Mouse (Mus musculus) left cerebral cortex, postnatal 36 days (tissue): ENCODE results near the gene Olfr33. TPM values are rescaled to one million over a fixed set of nuclear protein-coding genes. Genes with fewer than 3 reads are reported as not detected.

Source experiments
- DNase-seq, 2 experiments: peaks; one replicate each; pipeline ENCODE4 v3.0.0; 2021 to 2022; ENCODE audit warnings: low spot score in 2 of 2, mixed read lengths in 1 of 2
- intact Hi-C: fragments of 180-260 bp; cut with DNase I; formaldehyde crosslinking; loops from one replicate; pipeline ENCODE4 v1.15.1; 2025
- total RNA-seq, 2 experiments: library from RNA; stranded (reverse); gene quantifications; 2 replicates each; pipeline ENCODE4 v1.2.3; 2021

Gene Olfr33
- total RNA-seq = not detected

- no peak for DNase-seq
Observed at GRCm38 (mm10) chr7:102718970-102719369, at the start of gene Olfr33. TSS of gene Olfr33 (minus strand) at chr7:102719070.

GRCm38 (mm10) chr7:102759266-102759665, 40.4 kb upstream of the Olfr33 start, which contains the start of the genes Olfr560 and Olfr78:
TSS of gene Olfr560 (minus strand) at chr7:102759366.
TSS of gene Olfr78 (minus strand) at chr7:102759471.
- intact Hi-C loops = no loop called here
- DNase-seq = no peak

More at GRCm38 (mm10) chr7:102718970-102719369, at the start of gene Olfr33:
- intact Hi-C loops = no loop called here

- DNase-seq = no peak
- intact Hi-C loops = no loop called here
Observed at GRCm38 (mm10) chr7:102752086-102752485, 33.2 kb upstream of the Olfr33 start.

- no peak for DNase-seq
- intact Hi-C loops = no loop called here
Observed at GRCm38 (mm10) chr7:102737705-102738104, 18.8 kb upstream of the Olfr33 start.

GRCm38 (mm10) chr7:102733793-102734192, 14.9 kb upstream of the Olfr33 start:
- intact Hi-C loops = no loop called here
- no peak for DNase-seq

GRCm38 (mm10) chr7:102727391-102727790, 8.5 kb upstream of the Olfr33 start, which contains the start of gene Olfr559:
TSS of gene Olfr559 (minus strand) at chr7:102727491.
- no peak for DNase-seq
- intact Hi-C loops = no loop called here

GRCm38 (mm10) chr7:102701915-102702314, 17.0 kb downstream of the Olfr33 start, which contains the start of gene Olfr558:
TSS of gene Olfr558 (plus strand) at chr7:102702215.
- intact Hi-C loops = no loop called here
- DNase-seq = no peak

GRCm38 (mm10) chr7:102698461-102698860, 20.4 kb downstream of the Olfr33 start:
- no peak for DNase-seq
- intact Hi-C loops = loop anchor here (10.0 kb wide), 1 partner anchor 184 kb away; no protein-coding TSS in a partner anchor

- intact Hi-C loops = loop anchor here (2.0 to 10.0 kb wide), 2 partner anchors 181 to 223 kb away; no protein-coding TSS in a partner anchor
- no peak for DNase-seq
Observed at GRCm38 (mm10) chr7:102695358-102696125, 23.3 kb downstream of the Olfr33 start, which contains the start of gene Olfr557. TSS of gene Olfr557 (plus strand) at chr7:102695910.

- intact Hi-C loops = no loop called here
- DNase-seq = peak; percentile 87 to 90
Observed at GRCm38 (mm10) chr7:102686944-102687501, 31.8 kb downstream of the Olfr33 start, which contains the start of gene Trim68. TSS of gene Trim68 (minus strand) at chr7:102687327.

- no peak for DNase-seq
- intact Hi-C loops = no loop called here
Observed at GRCm38 (mm10) chr7:102681916-102682315, 37.0 kb downstream of the Olfr33 start.

- intact Hi-C loops = no loop called here
- DNase-seq = no peak
Observed at GRCm38 (mm10) chr7:102676225-102676624, 42.6 kb downstream of the Olfr33 start.

- intact Hi-C loops = loop anchor here (5.0 to 10.0 kb wide), 2 partner anchors 249 to 1207 kb away; partner anchors contain the start of gene Olfr571
- no peak for DNase-seq
Observed at GRCm38 (mm10) chr7:102665378-102665777, 53.5 kb downstream of the Olfr33 start.

- intact Hi-C loops = loop anchor here (10.0 kb wide), 1 partner anchor 250 kb away; the partner anchor contains the start of gene Olfr571
- no peak for DNase-seq
Observed at GRCm38 (mm10) chr7:102664599-102664998, 54.3 kb downstream of the Olfr33 start, which contains the start of gene Olfr556. TSS of gene Olfr556 (plus strand) at chr7:102664899.

Other genes with a start within 250 kb of the Olfr33 start
- not detected for gene Olfr543, start 237.4 kb downstream of the Olfr33 start, total RNA-seq
- not detected for gene Olfr544, start 230.8 kb downstream of the Olfr33 start, total RNA-seq
- not detected for gene Olfr545, start 219.5 kb downstream of the Olfr33 start, total RNA-seq
- not detected for gene Olfr547, start 184.3 kb downstream of the Olfr33 start, total RNA-seq
- gene Olfr548-ps1, start 178.2 kb downstream of the Olfr33 start, total RNA-seq = not detected
- gene Olfr549, start 169.2 kb downstream of the Olfr33 start, total RNA-seq = not detected
- 1 to 10 TPM; 2.0 to 4.3 TPM for gene Trim21, start 153.6 kb downstream of the Olfr33 start, total RNA-seq
- under 1 TPM; 0.42 to 0.50 TPM for gene Olfr550, start 147.6 kb downstream of the Olfr33 start, total RNA-seq
- not detected for gene Olfr551, start 127.2 kb downstream of the Olfr33 start, total RNA-seq
- under 1 TPM in 1 of 2 experiments, not detected in 1; 0.27 TPM for gene Olfr552, start 121.3 kb downstream of the Olfr33 start, total RNA-seq
- not detected for gene Olfr553, start 100.9 kb downstream of the Olfr33 start, total RNA-seq
- not detected for gene Olfr554, start 80.6 kb downstream of the Olfr33 start, total RNA-seq
- gene Olfr555, start 60.2 kb downstream of the Olfr33 start, total RNA-seq = not detected
- not detected for gene Olfr556, start 54.2 kb downstream of the Olfr33 start, total RNA-seq
- gene Trim68, start 31.7 kb downstream of the Olfr33 start, total RNA-seq = 1 to 10 TPM; 5.5 to 6.7 TPM
- under 1 TPM in 1 of 2 experiments, not detected in 1; 0.25 TPM for gene Olfr557, start 23.2 kb downstream of the Olfr33 start, total RNA-seq
- under 1 TPM; 0.12 to 0.29 TPM for gene Olfr558, start 16.9 kb downstream of the Olfr33 start, total RNA-seq
- not detected for gene Olfr559, start 8.4 kb upstream of the Olfr33 start, total RNA-seq
- gene Olfr560, start 40.3 kb upstream of the Olfr33 start, total RNA-seq = under 1 TPM; 0.27 to 0.54 TPM
- gene Olfr78, start 40.4 kb upstream of the Olfr33 start, total RNA-seq = under 1 TPM; 0.72 to 0.77 TPM
- gene Olfr561, start 52.2 kb upstream of the Olfr33 start, total RNA-seq = not detected
- not detected for gene Olfr564, start 84.4 kb upstream of the Olfr33 start, total RNA-seq
- gene Olfr566, start 139.7 kb upstream of the Olfr33 start, total RNA-seq = not detected
- not detected for gene Olfr568, start 158.1 kb upstream of the Olfr33 start, total RNA-seq
- not detected for gene Olfr569, start 171.8 kb upstream of the Olfr33 start, total RNA-seq
- gene Olfr570, start 175.5 kb upstream of the Olfr33 start, total RNA-seq = not detected
- not detected for gene Olfr571, start 198.5 kb upstream of the Olfr33 start, total RNA-seq
- not detected for gene Olfr572, start 205.3 kb upstream of the Olfr33 start, total RNA-seq
- not detected for gene Olfr573-ps1, start 223.5 kb upstream of the Olfr33 start, total RNA-seq
- not detected for gene Olfr574, start 229.4 kb upstream of the Olfr33 start, total RNA-seq
- gene Olfr575, start 239.7 kb upstream of the Olfr33 start, total RNA-seq = not detected
- not detected for gene Olfr576, start 243.6 kb upstream of the Olfr33 start, total RNA-seq